Mouse (Mus musculus): ENCODE measurements around the gene 2900026A02Rik.

DNA sequence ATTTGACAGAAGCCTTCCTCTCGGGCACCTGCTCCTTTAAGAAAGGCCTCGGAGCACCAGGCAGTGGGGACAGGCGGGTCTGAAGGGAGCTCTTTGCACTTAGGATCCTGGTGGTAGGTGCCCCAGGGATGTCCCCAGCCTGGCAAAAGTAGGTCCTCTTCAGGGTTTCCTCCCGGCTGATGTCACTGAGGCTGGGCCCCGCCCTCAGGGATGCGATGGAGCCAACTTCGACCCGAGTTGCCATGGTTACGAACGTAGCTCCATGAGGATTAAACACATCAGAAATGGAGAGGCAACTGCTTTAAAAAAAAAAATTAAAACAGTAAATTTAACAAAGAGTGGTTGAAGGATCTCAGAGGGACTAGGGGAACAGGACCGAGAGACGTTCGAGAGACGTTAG is 29.1 kb downstream of the 2900026A02Rik start:
- TF ChIP-seq POLR2A (IDR thresholded peaks at IDR 0.05; ENCODE audit: control insufficient read depth, low read depth, low read length), result no peak
- TF ChIP-seq CTCF (IDR thresholded peaks at IDR 0.05; ENCODE audit: control insufficient read depth, insufficient read depth, insufficient replicate concordance, low read depth, low read length), result no peak

Measured in testis, adult 2 months (tissue).